Mouse (Mus musculus) heart, embryonic 11.5 days (tissue): Measurements from ENCODE around the gene Kcnab2. TPM values are rescaled to one million over a fixed set of nuclear protein-coding genes. Genes with fewer than 3 reads are reported as not detected.

Experiments
- ATAC-seq: fragments of 200-750 bp; cut with Nextera tagmentation; replicated peaks from 2 replicates; pipeline ENCODE4 v1.8.0; 2017; ENCODE audit warnings: moderate library complexity; ENCODE audit not compliant: insufficient number of reproducible peaks, low FRiP score, low TSS enrichment
- H3K27ac ChIP-seq: fragments of 300-500 bp; sonication (generic); 2 replicates; pipeline ENCODE4 v1.5.1; 2014; ENCODE audit warnings: mild to moderate bottlenecking, low read depth, low read length
- H3K27me3 ChIP-seq: fragments of 300-500 bp; sonication (generic); 2 replicates; pipeline ENCODE4 v1.6.1; 2014; ENCODE audit warnings: mild to moderate bottlenecking, low read length, mixed read lengths; ENCODE audit not compliant: control insufficient read depth, insufficient read depth
- H3K36me3 ChIP-seq: fragments of 300-500 bp; sonication (generic); 2 replicates; pipeline ENCODE4 v1.6.1; 2014; ENCODE audit warnings: mild to moderate bottlenecking, low read length, moderate library complexity, mixed read lengths; ENCODE audit not compliant: control insufficient read depth, insufficient read depth
- H3K4me1 ChIP-seq: fragments of 300-500 bp; sonication (generic); 2 replicates; pipeline ENCODE4 v1.6.1; 2014; ENCODE audit warnings: low read length; ENCODE audit not compliant: control insufficient read depth, insufficient read depth
- H3K4me2 ChIP-seq: fragments of 300-500 bp; sonication (generic); 2 replicates; pipeline ENCODE4 v1.6.1; 2014; ENCODE audit warnings: mild to moderate bottlenecking, moderate library complexity
- H3K4me3 ChIP-seq: fragments of 300-500 bp; sonication (generic); 2 replicates; pipeline ENCODE4 v1.5.1; 2014; ENCODE audit warnings: low read depth, low read length
- H3K9ac ChIP-seq: fragments of 300-500 bp; sonication (generic); 2 replicates; pipeline ENCODE4 v1.6.1; 2014; ENCODE audit warnings: mild to moderate bottlenecking, low read depth, low read length, moderate library complexity
- H3K9me3 ChIP-seq: fragments of 300-500 bp; sonication (generic); replicated peaks from 2 replicates; pipeline ENCODE4 v1.6.1; 2016; ENCODE audit warnings: low read length; ENCODE audit not compliant: control insufficient read depth
- WGBS: fragments of 180-500 bp; shearing (Covaris S2); extraction: QIAGEN DNeasy Blood & Tissue Kit; methylation state at CpG from one replicate; pipeline ENCODE4 v1.1.7; 2014; ENCODE audit not compliant: insufficient replicate concordance; 5-methylcytosine and 5-hydroxymethylcytosine counted together
- polyA plus RNA-seq: library from polyadenylated mRNA; unstranded; fragments of >200 nt; fragmentation: Nextera tagmentation; extraction: Ambion mirVana; gene quantifications from 2 replicates; pipeline ENCODE4 v1.2.1, GENCODE M21; 2014

The Kcnab2 gene
- polyA plus RNA-seq, 1 experiment from 2014 or later, result 3.5 TPM

DNA sequence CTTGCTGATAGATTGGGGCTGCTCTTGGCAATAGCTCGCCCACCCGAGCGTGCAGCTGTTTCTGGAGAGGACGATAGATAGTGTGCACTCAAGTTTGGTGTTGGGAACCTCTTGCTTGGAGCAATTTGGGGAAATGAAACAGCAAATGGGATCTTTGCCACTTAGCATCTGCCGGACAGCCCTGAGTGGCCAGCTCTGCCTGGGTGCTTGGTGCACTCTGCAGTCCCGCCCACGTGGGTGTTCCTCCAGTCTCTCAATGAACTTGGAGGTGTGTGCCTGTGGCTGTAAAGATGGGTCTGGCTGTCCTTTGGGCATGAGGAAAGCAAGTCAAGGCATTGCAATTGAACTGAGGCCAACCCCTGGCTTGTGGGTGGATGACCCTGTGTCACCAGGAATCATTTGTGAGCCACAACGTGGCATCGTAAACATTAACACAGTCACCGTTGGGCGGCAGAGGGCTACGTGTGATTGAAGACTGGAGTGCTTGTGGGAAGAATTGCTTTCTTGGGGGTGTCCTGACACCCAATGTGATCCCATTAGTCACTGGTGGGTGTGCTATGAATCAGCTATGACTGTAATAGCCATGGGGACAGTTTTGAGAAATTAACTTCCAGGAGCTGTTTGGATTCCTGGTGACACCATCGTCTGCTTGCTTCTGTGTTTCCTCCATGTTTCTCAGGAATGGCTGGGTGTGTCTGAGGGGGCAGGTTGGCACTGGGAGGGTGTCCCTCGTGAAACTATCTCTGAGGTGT, 123.6 kb downstream of the Kcnab2 start:
- no peak for ATAC-seq
- H3K36me3 ChIP-seq, result no peaks in the 10 kb centered on the region
- no peaks in the 10 kb centered on the region for H3K9me3 ChIP-seq
- H3K27ac ChIP-seq, result no peak overlapping the region
- no peak overlapping the region for H3K4me2 ChIP-seq
- H3K27me3 ChIP-seq, result peaks cover 50% of the 10 kb centered on the region
- H3K4me1 ChIP-seq, result no peaks in the 10 kb centered on the region
- 74% methylated on average over 14 of the region's 14 CpGs for WGBS
- H3K9ac ChIP-seq, result no peak overlapping the region
- H3K4me3 ChIP-seq, result no peak overlapping the region

DNA sequence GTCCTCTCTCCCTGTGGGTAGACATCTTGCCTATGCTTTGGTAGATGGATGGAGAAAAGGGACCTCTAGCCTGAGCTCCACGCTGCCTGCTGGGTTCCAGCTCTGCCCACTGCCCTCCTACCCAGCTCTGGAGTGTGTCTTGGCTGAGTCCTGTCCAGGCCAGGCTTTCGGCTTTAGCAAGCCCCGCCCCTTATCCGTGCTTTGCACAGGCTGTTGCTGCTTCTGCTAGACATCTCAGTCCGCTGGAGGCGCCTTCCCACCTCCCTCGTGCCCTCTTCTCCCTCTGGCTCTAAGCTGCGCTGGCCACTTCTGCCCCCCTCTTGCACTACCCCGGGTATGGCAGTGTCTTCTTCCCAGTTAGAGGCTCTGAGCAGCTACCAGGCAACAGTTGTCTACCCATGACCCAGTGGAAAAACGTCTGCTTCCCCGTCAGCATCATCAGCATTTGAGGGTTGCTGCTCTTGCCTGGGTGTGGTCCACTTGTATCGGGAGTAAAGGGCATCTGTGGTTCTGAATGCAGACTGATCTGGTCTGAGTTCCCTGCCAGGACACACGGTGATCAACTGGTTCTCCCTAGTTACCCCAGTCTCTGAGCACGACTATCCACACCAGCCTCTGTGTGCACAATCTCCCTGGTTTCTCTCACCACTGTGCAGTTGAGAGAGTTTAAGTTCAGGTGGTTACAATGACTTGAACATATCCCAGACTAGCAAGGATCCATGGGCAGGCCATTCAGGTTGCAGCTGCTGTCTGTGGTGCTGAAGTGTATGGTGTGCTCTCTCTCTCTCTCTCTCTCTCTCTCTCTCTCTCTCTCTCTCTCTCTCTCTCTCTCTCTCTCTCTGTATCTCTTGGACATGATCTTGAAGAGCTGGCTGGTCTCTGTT, 126.0 kb downstream of the Kcnab2 start:
- no peaks in the 10 kb centered on the region for H3K36me3 ChIP-seq
- 16% methylated on average over 14 of the region's 14 CpGs for WGBS
- H3K27ac ChIP-seq, result no peak overlapping the region
- H3K4me3 ChIP-seq, result no peak overlapping the region
- no peaks in the 10 kb centered on the region for H3K4me1 ChIP-seq
- no peaks in the 10 kb centered on the region for H3K9me3 ChIP-seq
- no peak overlapping the region for H3K4me2 ChIP-seq
- no peak overlapping the region for H3K9ac ChIP-seq
- ATAC-seq, result no peak
- peaks cover 53% of the 10 kb centered on the region for H3K27me3 ChIP-seq

DNA sequence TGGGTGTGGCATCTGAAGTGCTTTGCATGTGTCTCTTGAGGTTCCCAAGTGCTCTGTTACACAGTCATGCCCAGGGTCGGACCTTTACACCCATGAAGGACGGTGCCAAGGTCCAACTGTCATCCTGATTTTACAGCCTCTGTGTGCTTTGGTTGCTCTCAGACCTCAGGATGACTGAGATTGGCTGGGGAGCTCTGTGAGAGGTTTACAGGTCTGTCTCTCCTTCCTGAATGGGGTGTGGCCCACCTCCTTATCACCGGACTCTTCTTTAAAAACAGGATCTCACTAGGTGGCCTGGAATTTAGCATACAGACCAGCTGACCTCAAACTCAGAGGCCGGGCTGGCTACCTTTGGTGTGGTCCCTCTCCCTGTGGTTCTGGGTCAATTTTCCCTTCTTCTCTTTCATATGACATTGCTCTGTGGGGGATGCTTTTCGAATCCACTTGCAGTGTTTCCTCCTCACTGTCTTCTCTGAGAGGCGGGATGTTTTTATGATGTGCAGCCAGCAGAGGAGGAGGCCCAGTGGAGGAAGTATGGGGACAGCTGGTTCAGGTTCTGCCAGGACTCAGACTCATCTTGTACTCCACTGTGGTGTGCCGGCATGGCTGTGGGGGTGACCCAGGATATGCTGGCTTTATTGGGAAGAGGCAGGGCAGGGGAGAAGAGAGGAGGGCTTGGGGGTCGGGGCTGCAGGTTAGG, 126.8 kb downstream of the Kcnab2 start:
- Histone ChIP-seq H3K27me3 (peaks cover 53% of the 10 kb centered on the region), H3K9ac (no peak overlapping the region), H3K9me3 (no peaks in the 10 kb centered on the region), H3K4me3 (no peak overlapping the region), H3K27ac (no peak overlapping the region), H3K36me3 (no peaks in the 10 kb centered on the region), H3K4me1 (no peaks in the 10 kb centered on the region), H3K4me2 (no peak overlapping the region)
- no peak for ATAC-seq
- whole genome bisulfite sequencing, result 25% methylated on average over 8 of the region's 8 CpGs

- Histone ChIP-seq H3K4me3 (no peak overlapping the region), H3K4me1 (peaks cover 3% of the 10 kb centered on the region; the same call in 1 of the 2 replicates), H3K9ac (no peak overlapping the region), H3K9me3 (no peaks in the 10 kb centered on the region), H3K27me3 (peaks cover 53% of the 10 kb centered on the region), H3K4me2 (no peak overlapping the region), H3K27ac (no peak overlapping the region), H3K36me3 (no peaks in the 10 kb centered on the region)
- no peak for ATAC-seq
- 13% methylated on average over 17 of the region's 17 CpGs for WGBS
These were observed 127.8 kb downstream of the Kcnab2 start for GRCm38 (mm10) chr4:152349837-152350381.

DNA sequence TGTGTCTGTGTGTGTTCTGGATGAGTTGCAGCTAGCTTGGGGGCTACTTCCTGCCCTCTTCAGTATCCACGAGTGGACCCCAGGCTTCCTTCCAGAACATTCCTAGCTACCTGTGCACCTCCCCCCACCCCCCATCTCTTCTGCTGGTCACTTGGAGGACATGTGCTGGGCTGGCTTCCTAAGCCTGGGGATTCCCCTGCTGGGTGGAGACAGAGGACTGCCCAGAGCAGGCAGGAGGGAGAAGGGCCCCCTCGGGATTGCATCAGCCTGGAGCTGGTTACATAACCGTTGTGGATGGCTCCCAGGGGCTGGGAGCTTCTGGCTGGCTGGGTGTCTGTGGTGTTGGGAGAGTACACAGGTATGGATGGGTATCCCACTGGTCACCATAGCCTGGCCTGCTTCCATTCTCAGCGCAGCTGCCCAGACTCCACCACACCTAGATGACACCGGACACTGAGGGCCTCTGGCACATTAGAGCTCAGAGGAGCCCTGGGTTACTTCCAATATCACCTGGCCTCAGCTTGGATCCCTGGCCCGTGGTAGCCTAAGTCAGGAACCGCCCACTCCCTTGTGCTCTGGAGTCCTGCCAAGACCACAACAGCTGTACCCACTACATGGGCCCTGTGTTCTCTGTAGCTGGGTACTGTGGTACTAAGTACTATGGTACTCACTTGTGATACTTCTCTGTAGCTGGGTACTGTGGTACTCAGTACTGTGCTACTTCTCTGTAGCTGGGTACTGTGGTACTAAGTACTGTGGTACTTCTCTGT, 132.4 kb downstream of the Kcnab2 start:
- Histone ChIP-seq H3K9ac (no peak overlapping the region), H3K27ac (no peak overlapping the region), H3K27me3 (peaks cover 64% of the 10 kb centered on the region), H3K4me1 (peaks cover 3% of the 10 kb centered on the region; the same call in 1 of the 2 replicates), H3K4me2 (no peak overlapping the region), H3K4me3 (no peak overlapping the region), H3K9me3 (no peaks in the 10 kb centered on the region), H3K36me3 (no peaks in the 10 kb centered on the region)
- ATAC-seq, result no peak
- 51% methylated on average over 7 of the region's 7 CpGs for WGBS

DNA sequence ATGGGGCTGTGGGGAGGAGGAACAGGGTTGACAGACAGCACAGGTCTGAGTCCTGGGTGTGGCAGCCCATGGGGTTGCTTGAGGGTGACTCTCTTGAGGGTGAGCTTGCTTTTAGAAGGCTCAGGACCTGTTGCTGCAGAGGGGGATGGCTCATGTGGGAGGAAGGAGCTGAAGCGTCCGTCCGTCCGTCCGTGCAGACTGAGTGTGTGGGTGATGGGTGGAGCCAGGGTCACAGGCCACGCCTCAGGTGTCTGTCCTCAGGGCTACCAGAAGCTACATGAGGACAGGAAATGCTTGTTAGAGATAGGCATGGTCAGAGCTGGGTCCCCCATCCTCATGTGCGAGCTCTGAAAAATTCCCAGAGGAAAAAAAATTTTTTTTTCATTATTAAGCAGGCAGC, 133.0 kb downstream of the Kcnab2 start:
- Histone ChIP-seq H3K4me3 (no peak overlapping the region), H3K9me3 (no peaks in the 10 kb centered on the region), H3K27me3 (peaks cover 64% of the 10 kb centered on the region), H3K27ac (no peak overlapping the region), H3K4me2 (no peak overlapping the region), H3K9ac (no peak overlapping the region), H3K4me1 (peaks cover 4% of the 10 kb centered on the region; the same call in 1 of the 2 replicates), H3K36me3 (no peaks in the 10 kb centered on the region)
- WGBS, result 39% methylated on average over 7 of the region's 7 CpGs
- ATAC-seq, result no peak

DNA sequence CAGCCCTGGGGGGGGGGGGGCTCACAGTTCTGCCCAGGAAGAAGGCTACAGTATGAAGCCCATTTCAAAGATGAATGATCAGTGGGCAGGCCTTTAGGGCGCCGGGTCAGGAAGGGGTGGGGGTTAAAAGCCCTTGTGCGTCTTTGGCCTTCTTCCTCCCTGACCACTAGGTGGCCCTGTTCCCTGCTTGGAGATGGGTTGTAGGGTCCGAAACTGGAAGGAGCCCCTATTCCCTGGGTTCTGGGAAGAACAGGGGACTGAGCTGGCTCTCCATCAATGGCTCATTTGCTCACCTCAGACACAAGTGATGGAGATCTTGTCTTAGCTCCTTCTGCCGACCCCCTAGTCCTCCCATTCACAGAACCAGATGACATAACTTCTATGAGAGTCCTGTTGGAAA, 134.4 kb downstream of the Kcnab2 start:
- H3K36me3 ChIP-seq, result no peaks in the 10 kb centered on the region
- H3K4me3 ChIP-seq, result no peak overlapping the region
- H3K27me3 ChIP-seq, result peaks cover 65% of the 10 kb centered on the region
- H3K9me3 ChIP-seq, result no peaks in the 10 kb centered on the region
- H3K4me1 ChIP-seq, result peaks cover 16% of the 10 kb centered on the region
- no peak overlapping the region for H3K4me2 ChIP-seq
- WGBS, result 15% methylated on average over 5 of the region's 5 CpGs
- ATAC-seq, result no peak
- H3K9ac ChIP-seq, result no peak overlapping the region
- H3K27ac ChIP-seq, result no peak overlapping the region
